Mouse (Mus musculus): ENCODE results near the gene Carm1.
"Not testable (repeated sequence)": the region's sequence is repeated elsewhere in the genome, so short reads cannot be mapped to it uniquely, and the experiment has no call there.

The Carm1 gene

DNA sequence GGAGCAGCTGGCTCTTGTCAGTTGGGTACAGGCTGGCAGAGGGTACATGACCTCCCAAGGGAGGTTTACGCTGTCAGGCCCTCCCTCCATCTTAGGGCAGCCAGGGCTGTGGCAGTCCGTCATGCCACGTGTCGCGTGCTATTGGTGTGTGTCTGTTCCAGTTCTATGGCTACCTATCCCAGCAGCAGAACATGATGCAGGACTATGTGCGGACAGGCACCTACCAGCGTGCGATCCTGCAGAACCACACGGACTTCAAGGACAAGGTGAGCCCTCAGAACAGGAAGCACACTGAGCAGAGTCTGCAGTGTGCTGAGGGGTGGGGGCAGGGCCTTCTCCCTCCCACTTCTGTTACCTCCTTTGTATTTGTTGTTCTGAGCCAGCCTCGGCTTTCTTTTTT lies 28.6 kb downstream of the Carm1 start:
- DNase-seq (ENCODE audit: low spot score in 2 of 2): no peak

DNA sequence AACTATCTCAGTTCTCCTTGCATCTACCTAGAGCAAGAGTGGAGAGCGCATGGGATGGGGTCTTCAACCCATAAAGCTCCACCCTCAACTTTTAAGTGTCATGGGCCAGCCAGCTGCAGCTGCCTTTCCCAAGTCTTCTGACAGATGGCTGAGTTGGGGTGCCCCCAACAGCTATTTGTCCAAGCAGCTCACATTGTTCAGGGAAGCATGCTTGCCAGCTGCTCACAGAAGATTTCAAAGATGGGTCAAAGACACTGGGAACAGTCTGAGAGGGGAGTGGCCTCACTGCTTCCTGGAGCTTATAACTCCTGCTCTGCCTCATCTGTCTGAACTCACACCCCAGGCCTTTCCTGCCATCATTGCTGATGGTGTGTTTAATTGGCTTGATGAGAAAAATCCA lies 29.6 kb downstream of the Carm1 start:
- no peak for DNase-seq (ENCODE audit: low spot score in 2 of 2)

DNA sequence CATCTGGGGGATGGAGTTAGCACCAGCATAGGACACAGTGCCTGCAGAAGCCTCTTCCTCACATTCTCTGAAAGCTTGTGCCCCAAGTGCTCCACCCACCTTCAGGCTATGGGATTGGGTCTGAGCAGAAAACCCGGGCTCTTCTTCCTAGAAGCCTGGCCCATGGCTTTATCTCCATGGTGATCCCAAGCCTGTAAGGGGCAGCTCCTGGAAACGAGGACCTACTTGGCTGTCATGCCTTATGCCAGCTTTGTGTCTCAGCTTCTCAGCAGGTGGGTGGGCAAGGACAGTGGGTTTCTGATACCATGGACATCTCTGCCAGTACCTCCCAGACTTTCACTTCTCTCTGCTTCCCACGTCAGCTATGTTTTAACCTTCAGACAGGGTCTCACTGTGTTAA lies 31.5 kb downstream of the Carm1 start:
- no peak for DNase-seq (ENCODE audit: low spot score in 2 of 2)

- DNase-seq (ENCODE audit: low spot score in 2 of 2): no peak
Observed at GRCm38 (mm10) chr9:21585401-21585800, 38.7 kb downstream of the Carm1 start.

DNA sequence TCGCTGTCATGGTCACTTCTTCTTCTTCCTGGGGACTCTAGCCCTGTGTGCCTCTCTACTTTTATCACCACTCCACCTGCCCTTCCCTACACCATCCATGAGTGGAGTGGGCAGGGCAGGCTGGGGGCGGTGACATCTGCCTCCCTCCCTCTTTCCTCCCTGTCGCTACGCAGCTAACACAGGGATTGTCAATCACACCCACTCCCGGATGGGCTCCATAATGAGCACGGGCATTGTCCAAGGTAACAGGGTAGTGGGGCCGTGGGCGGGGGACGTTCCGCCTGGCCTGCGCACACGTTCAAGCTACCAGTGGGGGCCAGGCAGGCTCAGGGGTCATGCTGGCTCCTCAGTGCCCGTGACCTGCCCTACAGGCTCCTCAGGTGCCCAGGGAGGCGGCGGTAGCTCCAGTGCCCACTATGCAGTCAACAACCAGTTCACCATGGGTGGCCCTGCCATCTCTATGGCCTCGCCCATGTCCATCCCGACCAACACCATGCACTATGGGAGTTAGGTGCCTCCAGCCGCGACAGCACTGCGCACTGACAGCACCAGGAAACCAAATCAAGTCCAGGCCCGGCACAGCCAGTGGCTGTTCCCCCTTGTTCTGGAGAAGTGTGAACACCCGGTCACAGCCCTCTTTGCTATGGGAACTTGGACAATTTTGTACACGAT lies 41.1 kb downstream of the Carm1 start:
- peak in 1 of 2 experiments; percentile 50 for DNase-seq (ENCODE audit: low spot score in 2 of 2)

DNA sequence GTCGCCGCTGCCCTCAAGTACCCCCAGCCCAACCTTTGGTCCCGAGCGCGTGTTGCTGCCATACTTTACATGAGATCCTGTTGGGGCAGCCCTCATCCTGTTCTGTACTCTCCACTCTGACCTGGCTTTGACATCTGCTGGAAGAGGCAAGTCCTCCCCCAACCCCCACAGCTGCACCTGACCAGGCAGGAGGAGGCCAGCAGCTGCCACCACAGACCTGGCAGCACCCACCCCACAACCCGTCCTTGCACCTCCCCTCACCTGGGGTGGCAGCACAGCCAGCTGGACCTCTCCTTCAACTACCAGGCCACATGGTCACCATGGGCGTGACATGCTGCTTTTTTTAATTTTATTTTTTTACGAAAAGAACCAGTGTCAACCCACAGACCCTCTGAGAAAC lies 41.7 kb downstream of the Carm1 start:
- DNase-seq (ENCODE audit: low spot score in 2 of 2): no peak

GRCm38 (mm10) chr9:21589538-21589937 lies 42.8 kb downstream of the Carm1 start:
- DNase-seq (ENCODE audit: low spot score in 2 of 2): no peak

GRCm38 (mm10) chr9:21591127-21591830 lies 44.6 kb downstream of the Carm1 start:
- DNase-seq (ENCODE audit: low spot score in 2 of 2): no peak

DNA sequence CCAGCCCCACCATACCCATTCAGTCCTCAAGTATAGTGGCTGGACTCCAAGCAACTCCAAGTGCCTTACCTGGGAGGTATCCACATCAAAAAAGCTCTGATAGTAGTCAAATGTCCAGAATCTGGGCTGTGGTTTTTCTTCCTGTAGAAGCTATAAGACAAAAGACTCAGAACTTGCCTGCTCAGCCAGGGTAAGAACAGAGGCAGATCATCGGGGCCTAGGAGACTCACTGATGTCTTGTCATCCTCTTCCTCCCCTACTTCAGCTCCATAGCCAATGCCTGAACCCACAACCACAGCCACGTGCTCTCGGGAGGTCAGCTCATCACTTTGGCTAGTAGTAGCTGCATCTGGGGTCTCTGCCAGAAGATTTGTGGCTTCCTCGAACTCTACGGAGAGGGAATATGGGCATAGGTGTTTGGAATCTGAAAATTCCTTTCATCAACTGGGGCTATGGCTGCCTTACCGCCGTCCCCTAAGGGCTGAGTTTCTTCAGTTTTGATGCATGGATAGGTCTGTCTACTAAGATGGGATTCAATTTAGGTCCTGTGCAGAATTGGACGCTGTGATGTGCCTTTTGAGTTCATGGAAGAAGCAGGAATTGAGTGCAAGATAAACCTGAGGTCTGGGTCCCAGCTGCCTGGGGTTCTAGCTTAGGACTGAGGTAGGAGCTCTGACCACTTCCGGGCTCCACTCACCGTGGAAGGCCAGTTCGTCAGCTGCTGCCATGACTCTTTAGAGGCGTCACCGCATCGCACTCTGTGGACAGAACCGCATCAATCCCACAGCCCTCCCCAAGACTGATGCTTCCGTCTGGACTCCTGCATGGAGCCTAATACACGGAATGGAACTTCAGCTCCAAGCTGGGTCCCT lies 45.4 kb downstream of the Carm1 start:
- no peak for DNase-seq (ENCODE audit: low spot score in 2 of 2)

- peak; percentile 88 to 90 for DNase-seq (ENCODE audit: low spot score in 2 of 2)
Observed at GRCm38 (mm10) chr9:21592703-21593121, 46.0 kb downstream of the Carm1 start, which contains the start of the genes Timm29 and Yipf2. TSS of gene Timm29 (plus strand) at chr9:21592722. TSS of gene Yipf2 (minus strand) at chr9:21592828.

DNA sequence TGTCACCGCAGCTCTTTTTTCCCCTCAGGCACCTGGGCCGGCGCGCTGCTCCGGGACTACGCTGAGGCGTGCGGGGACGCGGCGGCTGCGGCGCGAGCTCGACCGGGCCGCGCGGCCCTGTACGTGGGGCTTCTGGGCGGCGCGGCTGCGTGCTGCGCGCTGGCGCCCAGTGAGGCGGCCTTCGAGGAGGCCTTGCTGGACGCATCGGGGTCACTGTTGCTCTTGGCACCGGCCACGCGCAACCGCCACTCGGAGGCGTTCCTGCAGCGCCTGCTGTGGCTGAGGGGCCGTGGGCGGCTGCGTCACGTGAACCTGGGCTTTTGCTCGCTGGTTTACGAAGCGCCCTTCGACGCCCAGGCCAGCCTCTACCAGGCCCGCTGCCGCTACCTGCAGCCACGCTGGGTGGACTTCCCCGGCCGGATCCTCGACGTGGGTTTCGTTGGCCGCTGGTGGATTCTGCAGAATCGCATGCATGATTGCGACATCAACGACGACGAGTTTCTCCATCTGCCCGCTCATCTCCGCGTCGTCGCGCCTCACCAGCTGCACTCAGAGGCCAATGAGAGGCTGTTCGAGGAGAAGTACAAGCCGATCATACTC lies 46.5 kb downstream of the Carm1 start:
- peak; percentile 63 to 64 for DNase-seq (ENCODE audit: low spot score in 2 of 2)

DNA sequence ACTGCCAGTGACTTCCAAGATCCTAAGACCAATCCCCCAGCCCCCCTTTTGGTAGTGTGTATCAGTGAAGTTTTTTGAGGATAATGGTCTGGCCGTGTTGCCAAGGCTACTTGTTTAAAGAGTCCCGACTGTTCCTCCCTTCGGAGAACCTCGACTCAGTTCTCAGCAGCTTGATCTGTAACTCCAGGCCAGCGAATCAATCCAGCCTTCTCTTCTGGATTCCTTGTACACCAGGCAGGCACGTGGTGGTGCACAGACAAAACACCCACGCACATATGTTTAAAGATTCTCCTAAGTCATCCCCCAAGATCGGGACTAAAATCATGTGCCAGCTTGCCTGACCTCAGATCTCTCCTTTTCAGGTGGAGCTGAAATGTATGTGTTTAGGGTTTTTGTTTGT lies 47.7 kb downstream of the Carm1 start:
- not testable (repeated sequence) for DNase-seq (ENCODE audit: low spot score in 2 of 2)

- no peak for DNase-seq (ENCODE audit: low spot score in 2 of 2)
Observed at GRCm38 (mm10) chr9:21594838-21595237, 48.1 kb downstream of the Carm1 start.

GRCm38 (mm10) chr9:21598198-21598597 lies 51.5 kb downstream of the Carm1 start:
- no peak for DNase-seq (ENCODE audit: low spot score in 2 of 2)

- no peak for DNase-seq (ENCODE audit: low spot score in 2 of 2)
Observed at GRCm38 (mm10) chr9:21600186-21600585, 53.5 kb downstream of the Carm1 start.

DNA sequence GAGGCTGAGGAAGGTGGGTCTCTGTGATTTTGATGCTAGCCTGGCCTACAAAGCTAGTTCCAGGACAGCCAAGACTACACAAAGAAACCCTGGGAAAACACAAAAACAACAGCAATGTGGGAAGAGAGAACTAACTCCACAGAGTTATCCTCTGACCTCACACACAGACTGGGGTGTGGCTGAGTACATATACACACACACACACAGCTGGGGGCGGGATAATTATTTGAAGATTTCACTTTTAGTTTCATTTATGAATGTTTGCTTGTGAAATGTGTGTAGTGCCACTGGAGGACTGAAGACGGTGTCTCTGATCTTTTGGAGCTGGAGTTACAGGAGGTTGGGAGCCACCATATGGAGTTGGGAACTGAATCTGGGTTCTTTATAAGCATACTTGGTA lies 54.4 kb downstream of the Carm1 start:
- DNase-seq (ENCODE audit: low spot score in 2 of 2): no peak

- DNase-seq (ENCODE audit: low spot score in 2 of 2): peak in 1 of 2 experiments; percentile 59
Observed at GRCm38 (mm10) chr9:21601722-21602399, 55.2 kb downstream of the Carm1 start.

DNA sequence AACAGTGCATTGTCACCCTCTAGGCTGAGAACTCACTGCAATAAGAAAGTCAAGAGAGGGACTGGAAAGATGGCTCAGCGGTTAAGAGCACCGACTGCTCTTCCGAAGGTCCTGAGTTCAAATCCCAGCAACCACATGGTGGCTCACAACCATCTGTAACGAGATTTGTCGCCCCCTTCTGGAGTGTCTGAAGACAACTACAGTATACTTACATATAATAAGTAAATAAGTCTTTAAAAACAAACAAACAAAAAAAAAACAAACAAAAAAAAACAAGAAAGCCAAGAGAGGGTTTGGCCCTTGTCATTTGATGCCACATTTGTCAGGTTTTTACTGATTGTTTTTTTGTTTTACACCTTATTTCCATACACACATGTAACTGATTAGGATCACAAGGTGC lies 57.4 kb downstream of the Carm1 start:
- no peak for DNase-seq (ENCODE audit: low spot score in 2 of 2)

- no peak for DNase-seq (ENCODE audit: low spot score in 2 of 2)
Observed at GRCm38 (mm10) chr9:21605865-21606264, 59.2 kb downstream of the Carm1 start.

DNA sequence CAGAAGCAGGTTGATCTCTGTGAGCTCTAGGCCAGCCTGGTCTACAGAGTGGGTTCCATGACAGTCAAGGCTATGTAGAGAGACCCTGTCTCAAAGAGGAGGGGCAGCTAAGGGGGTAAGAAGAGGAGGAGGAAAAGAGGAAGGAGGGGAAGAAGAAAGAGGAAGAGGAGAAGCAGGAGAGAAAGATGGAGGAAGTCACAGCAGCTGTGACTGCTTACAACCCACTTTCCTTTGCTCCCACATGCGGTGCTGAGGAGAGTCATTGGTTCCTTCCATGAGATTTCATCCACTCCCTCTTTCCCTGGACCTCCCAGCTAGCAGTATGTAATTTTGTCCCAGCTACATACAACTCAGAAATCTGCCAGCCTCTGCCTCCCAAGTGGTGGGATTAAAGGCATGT lies 60.0 kb downstream of the Carm1 start:
- DNase-seq (ENCODE audit: low spot score in 2 of 2): no peak

GRCm38 (mm10) chr9:21609861-21610260 lies 63.2 kb downstream of the Carm1 start:
- DNase-seq (ENCODE audit: low spot score in 2 of 2): no peak
